Mouse (Mus musculus): ENCODE results near the gene Limch1. TPM values are rescaled to one million over a fixed set of nuclear protein-coding genes. Genes with fewer than 3 reads are reported as not detected.

Gene Limch1
- total RNA-seq, 2 experiments from 2014 or later: 120 to 123 TPM

GRCm38 (mm10) chr5:66782851-66783250, 37.2 kb downstream of the Limch1 start:
- no peak for DNase-seq (ENCODE audit: low spot score in 2 of 2)

- DNase-seq (ENCODE audit: low spot score in 2 of 2): no peak
These were observed 39.2 kb downstream of the Limch1 start for GRCm38 (mm10) chr5:66784624-66785361.

- DNase-seq (ENCODE audit: low spot score in 2 of 2): no peak
These were observed 40.5 kb downstream of the Limch1 start for GRCm38 (mm10) chr5:66785995-66786620.

- DNase-seq (ENCODE audit: low spot score in 2 of 2): no peak
These were observed 41.0 kb downstream of the Limch1 start for GRCm38 (mm10) chr5:66786621-66787061.

GRCm38 (mm10) chr5:66789041-66789440, 43.4 kb downstream of the Limch1 start:
- DNase-seq (ENCODE audit: low spot score in 2 of 2): no peak

GRCm38 (mm10) chr5:66791161-66791560, 45.5 kb downstream of the Limch1 start:
- DNase-seq (ENCODE audit: low spot score in 2 of 2): no peak

- DNase-seq (ENCODE audit: low spot score in 2 of 2): no peak
These were observed 47.6 kb downstream of the Limch1 start for GRCm38 (mm10) chr5:66793251-66793650.

- DNase-seq (ENCODE audit: low spot score in 2 of 2): no peak
These were observed 51.7 kb downstream of the Limch1 start for GRCm38 (mm10) chr5:66797326-66797725.

GRCm38 (mm10) chr5:66798135-66798534, 52.5 kb downstream of the Limch1 start:
- no peak for DNase-seq (ENCODE audit: low spot score in 2 of 2)

GRCm38 (mm10) chr5:66798591-66799003, 53.0 kb downstream of the Limch1 start:
- no peak for DNase-seq (ENCODE audit: low spot score in 2 of 2)

- no peak for DNase-seq (ENCODE audit: low spot score in 2 of 2)
These were observed 54.6 kb downstream of the Limch1 start for GRCm38 (mm10) chr5:66800243-66800642.

- DNase-seq (ENCODE audit: low spot score in 2 of 2): no peak
These were observed 55.4 kb downstream of the Limch1 start for GRCm38 (mm10) chr5:66800977-66801376.

- no peak for DNase-seq (ENCODE audit: low spot score in 2 of 2)
These were observed 56.6 kb downstream of the Limch1 start for GRCm38 (mm10) chr5:66802196-66802595.

- DNase-seq (ENCODE audit: low spot score in 2 of 2): no peak
These were observed 60.7 kb downstream of the Limch1 start for GRCm38 (mm10) chr5:66806335-66806734.

- DNase-seq (ENCODE audit: low spot score in 2 of 2): no peak
These were observed 62.1 kb downstream of the Limch1 start for GRCm38 (mm10) chr5:66807737-66808136.

- DNase-seq (ENCODE audit: low spot score in 2 of 2): no peak
These were observed 63.5 kb downstream of the Limch1 start for GRCm38 (mm10) chr5:66809016-66809570.

GRCm38 (mm10) chr5:66810396-66810795, 64.8 kb downstream of the Limch1 start:
- no peak for DNase-seq (ENCODE audit: low spot score in 2 of 2)

GRCm38 (mm10) chr5:66814674-66815073, 69.0 kb downstream of the Limch1 start:
- DNase-seq (ENCODE audit: low spot score in 2 of 2): no peak

- DNase-seq (ENCODE audit: low spot score in 2 of 2): no peak
These were observed 70.2 kb downstream of the Limch1 start for GRCm38 (mm10) chr5:66815877-66816276.

- DNase-seq (ENCODE audit: low spot score in 2 of 2): no peak
These were observed 71.1 kb downstream of the Limch1 start for GRCm38 (mm10) chr5:66816751-66817150.

- no peak for DNase-seq (ENCODE audit: low spot score in 2 of 2)
These were observed 71.7 kb downstream of the Limch1 start for GRCm38 (mm10) chr5:66817184-66817956.
